Mouse (Mus musculus): ENCODE measurements around the gene Mef2d.

The Mef2d gene

GRCm38 (mm10) chr3:88210918-88211317, 68.7 kb downstream of the Mef2d start:
- DNase-seq, result no peak

- no peak for DNase-seq
Measured at GRCm38 (mm10) chr3:88212356-88212755, 70.2 kb downstream of the Mef2d start.

- no peak for DNase-seq
Measured at GRCm38 (mm10) chr3:88213019-88213418, 70.8 kb downstream of the Mef2d start.

- no peak for DNase-seq
Measured at GRCm38 (mm10) chr3:88214197-88214938, 72.2 kb downstream of the Mef2d start.

GRCm38 (mm10) chr3:88214971-88215552, 72.9 kb downstream of the Mef2d start:
- no peak for DNase-seq

GRCm38 (mm10) chr3:88215553-88216004, 73.4 kb downstream of the Mef2d start:
- DNase-seq, result no peak

- DNase-seq, result no peak
Measured at GRCm38 (mm10) chr3:88216116-88216515, 73.9 kb downstream of the Mef2d start.

- DNase-seq, result no peak
Measured at GRCm38 (mm10) chr3:88216534-88217326, 74.6 kb downstream of the Mef2d start.

- no peak for DNase-seq
Measured at GRCm38 (mm10) chr3:88217679-88218078, 75.5 kb downstream of the Mef2d start.

GRCm38 (mm10) chr3:88219940-88220339, 77.8 kb downstream of the Mef2d start:
- DNase-seq, result no peak

- peak; percentile 33 for DNase-seq
Measured at GRCm38 (mm10) chr3:88220842-88221241, 78.7 kb downstream of the Mef2d start.
